Mouse (Mus musculus) kidney, adult 11 months (tissue): Measurements from ENCODE around the gene Pdhb.

Source experiments
- DNase-seq: peaks from one replicate; pipeline ENCODE4 v3.0.0; 2022

The Pdhb gene

DNA sequence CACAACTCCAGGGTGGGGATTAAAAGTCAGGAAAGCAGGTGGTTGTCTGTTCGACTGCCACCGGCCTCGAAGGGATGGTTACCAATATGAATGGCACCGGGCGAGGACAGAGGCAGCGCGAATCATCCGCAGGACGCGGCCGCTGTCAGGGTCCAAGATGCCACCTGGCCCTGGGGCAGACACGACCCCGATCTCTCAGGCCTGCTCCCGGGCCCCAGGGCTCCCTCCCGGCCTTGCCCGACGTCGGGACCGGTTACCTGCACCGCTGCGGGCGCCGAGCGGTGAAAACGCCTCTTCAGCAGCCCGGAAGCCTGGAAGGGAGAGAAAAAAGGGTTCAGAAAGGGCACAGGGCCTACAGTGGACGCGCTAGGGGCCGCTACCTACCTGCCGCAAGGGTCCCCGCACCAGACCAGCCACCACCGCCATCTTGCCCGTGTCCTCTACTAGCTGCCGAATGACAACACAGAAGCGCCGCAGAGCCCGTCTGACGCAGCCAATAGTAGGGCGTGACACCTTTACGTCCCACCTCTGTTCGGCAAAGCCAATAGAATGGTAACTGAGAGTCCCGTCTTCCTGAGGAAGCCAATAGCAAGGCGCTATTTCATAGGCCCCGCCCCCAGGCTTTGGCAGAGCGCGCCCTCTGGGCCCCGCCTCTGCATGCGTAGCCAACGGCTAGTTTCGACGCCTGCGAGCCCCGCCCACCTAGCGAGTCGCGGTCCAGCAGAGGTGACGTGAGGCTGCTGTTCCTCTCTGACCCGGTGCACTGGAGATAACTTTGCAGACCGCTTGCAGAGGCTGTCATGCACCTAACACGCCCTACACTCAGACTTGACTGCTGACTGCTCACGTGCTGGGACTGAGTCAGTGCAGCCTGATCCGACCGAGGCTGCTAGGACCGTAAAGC is at the start of gene Pdhb:
TSS of gene Pdhb (minus strand) at position 519 of the 904 bp plus-strand sequence.
- DNase-seq, result peak; percentile 100

DNA sequence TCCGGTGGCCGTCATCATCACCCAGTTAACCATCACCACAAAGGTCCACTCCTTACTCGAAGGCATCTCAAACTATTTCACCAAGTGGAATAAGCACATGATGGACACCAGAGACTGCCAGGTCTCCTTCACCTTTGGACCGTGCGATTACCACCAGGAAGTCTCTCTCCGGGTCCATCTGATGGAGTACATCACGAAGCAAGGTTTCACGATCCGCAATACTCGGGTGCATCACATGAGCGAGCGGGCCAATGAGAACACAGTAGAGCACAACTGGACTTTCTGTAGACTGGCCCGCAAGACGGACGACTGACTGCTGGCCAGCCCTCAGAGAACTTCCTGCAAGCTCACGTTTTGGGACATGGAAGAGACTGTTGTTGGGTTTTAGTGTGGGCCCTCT is 49.7 kb upstream of the Pdhb start:
- peak; percentile 88 for DNase-seq

DNA sequence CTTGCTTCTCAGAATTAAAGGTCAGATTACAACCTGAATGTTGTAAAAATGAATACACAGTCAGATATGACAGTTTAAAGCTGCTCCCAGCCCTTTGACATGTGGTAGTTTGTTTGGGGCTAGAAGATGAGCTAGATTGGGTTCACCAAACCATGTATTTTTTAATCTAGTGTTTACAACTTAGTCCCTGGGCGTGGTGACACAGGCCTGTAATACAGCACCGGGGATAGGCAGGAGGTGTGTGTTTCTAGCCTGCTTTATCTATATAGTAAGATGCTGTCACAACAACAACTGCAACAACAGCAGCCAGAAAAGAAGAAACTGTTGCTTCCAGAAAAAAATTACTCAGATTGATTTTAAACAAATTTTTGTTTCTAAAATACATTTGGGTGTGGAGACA is 48.1 kb upstream of the Pdhb start:
- DNase-seq, result no peak

DNA sequence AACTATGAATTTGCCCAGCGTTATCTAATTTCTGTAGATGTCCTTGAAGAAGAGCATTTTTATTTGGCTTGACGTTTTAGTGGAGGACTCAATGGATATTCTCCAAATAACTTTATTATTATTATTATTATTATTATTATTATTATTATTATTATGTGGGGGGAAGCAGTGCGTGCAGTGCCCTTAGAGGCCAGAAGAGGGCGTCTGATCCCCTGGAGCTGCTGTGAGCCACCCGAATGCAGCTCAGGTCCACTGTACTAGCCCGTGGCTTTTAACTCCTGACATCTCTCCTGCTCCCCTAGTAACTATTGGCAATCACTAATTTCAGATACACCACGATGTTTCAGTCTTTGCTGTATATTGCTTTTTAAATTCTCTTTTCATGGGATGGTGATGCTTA is 47.5 kb upstream of the Pdhb start:
- DNase-seq, result no peak

DNA sequence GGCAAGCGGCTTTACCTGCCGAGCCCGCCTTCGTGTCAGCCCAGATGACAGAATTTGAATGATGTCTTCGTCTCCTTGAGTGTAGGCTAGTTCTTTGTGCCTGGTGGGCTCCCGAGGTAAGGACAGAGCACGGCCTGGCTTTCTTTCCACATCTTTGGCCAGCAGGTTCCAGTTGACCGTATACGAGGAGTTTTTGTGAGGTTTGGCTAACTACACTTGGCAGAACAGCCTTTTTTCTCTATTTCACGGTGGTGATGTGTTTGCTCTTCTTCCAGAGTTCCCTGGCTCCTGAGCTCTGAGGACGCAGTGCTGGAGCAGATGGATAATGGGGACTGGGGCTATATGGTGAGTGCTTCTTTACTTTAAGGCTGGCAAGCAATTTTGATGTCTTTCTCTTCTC is 47.1 kb upstream of the Pdhb start:
- no peak for DNase-seq

DNA sequence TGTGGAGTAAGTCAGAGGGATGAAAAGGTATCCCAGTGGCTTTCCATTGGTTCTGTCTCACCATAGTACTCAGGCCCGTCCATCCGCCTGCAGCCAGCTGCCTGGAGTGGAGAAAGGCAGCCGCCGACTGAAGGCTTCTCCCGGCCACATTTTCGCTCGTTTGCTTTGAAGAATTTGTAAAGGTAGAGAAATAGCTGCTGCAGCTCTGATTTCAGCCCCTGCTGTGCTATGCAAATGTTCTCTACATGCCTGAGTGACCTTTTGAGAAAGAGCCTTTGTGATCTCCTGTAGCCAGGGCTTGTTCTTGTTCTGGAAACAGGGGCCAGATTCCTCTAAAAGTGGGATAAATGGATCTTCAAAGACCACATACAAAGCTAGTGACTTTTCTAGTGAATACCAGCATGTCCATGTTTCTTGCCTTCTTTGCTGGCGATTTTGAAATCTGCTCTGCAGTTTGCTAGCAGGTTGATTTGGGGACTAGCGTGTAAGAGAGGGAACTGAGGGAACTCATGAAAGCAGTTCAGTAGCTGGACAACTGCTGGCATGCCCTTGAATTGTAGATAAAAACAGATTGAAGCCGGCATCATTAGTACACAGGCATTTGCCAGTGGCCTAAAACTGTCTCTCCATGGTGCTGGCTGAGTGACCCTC is 46.0 kb upstream of the Pdhb start:
- DNase-seq, result peak; percentile 21

DNA sequence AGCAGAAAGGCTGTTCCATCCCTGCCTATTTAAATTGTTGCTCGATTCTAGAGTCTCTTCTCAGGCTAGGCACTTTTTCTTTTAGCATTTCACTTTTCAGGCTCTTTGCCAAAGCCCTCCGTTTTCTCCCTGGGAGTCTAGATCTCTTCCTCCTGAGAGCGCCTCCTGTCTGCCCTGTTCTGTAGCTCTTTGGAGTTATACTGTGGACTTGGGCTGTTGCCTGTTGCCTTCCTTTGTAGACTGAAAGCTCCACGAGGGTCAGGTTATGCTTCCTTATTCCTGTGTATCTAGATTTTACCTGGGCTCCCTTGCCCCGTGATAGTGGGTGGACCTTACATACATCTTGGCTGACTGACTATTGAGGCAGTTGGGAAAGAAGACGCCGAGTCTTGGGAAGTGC is 45.4 kb upstream of the Pdhb start:
- DNase-seq, result peak; percentile 9

DNA sequence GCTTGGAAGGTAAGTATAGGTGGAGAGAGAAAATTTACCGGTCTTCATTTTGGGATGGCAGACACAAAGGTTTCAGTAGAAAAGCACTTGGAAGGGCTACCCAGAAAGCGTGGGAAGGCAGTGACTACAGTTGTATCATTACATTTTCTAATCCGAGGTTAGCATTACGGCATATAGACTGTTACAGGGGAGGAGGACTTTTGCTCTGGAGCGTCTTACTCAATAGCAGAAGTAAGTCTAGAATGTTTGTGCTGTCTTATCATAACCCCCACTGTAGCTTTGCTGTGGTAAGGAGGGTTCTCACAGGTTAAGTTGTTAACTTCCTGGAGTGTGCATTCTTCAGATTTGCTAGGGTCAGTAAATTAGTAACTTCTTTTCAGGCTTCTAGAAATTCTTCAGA is 43.3 kb upstream of the Pdhb start:
- no peak for DNase-seq

DNA sequence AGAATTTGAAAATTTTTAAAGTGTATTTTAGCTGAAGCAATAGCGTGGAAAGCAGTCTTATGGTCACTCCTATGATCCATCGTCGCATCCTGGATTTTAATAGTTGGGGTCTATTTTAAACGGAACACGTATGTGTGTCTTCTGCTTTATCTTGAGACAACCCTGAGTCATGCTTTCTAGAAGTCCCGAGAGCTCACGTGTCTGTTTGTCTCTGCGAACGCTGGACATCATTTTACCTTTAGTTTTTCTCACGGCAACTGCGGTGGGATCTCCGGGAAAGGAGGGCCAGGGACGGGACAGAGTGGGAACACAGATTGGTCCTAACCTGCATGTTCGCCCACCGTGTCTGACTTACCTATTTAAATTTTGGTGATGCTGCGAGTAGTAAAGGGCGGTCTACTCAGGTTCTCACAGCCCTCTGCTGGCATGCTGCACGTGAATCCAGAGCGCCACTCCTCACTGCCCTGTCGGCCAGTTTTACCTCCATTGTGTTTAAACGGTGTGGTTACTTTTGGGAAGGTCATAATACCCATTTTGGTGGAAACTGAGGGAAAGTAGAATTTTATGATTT is 42.5 kb upstream of the Pdhb start:
- peak; percentile 40 for DNase-seq

DNA sequence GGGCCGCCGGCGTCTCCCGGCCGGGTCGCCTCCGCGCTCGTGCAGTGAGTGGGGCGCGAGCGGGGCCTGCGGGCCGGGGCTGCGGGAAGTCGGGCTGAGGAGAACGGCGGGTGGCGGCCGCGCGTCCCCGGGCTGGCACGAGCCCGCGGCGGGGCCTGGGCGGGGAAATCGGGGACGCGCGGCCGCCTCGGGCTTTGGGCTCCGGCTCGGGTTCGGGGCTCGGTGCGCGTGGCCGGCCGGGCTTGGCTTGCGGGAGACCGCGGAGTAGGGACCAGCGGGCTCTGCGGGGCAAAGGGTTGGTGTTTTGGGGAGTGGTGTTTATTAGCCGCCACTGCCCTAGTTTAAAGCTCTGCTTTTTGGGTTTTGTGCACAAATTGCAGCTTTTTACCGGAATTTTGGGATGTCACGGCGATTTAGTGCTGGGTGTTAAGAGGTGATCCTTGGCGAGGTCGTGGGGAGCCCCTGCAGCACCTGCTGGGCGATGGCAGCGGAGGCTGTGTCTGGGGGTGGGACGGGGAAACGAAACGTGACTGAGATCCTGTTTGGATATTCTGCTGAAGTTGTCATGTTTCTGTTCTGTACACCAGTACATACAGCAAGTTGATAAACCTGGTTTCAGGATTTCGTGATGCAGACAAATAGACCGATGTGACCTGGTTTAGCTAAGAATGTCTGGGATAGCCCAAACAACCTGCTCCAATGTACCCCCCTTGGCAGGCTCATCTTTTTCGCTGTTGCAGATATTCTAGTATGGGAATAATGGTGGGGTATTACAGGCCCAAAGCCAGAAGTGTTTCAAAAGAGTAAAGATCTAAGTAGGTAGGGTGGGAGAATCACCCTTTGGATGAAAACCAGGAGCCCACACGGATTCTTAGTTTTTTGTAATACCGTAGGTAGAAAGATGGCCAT is 41.7 kb upstream of the Pdhb start:
- peak; percentile 17 for DNase-seq

DNA sequence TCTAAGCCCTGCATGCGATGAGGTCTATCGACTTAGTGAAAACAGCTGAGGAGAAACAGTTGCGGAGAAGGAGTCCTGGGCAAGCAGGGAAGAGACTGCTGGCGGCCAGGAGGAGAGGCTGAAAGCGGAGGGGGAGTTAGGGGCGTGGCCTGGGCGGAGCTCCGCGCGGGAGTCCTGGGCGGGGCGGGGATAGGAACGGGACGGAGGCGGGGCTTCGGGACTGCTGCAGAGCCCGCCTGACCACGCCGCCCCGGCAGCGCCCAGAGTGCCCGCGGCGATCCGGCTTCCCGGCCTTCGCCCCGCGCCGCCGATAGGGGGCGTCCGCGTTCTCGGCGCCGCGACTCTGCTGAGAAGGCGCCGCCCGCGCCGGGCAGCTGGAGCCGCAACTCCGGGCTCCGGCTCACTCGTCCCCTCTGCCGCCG is 41.0 kb upstream of the Pdhb start, which contains the start of gene Kctd6:
TSS of gene Kctd6 (plus strand) at position 338 of the 422 bp plus-strand sequence.
- peak; percentile 97 for DNase-seq

DNA sequence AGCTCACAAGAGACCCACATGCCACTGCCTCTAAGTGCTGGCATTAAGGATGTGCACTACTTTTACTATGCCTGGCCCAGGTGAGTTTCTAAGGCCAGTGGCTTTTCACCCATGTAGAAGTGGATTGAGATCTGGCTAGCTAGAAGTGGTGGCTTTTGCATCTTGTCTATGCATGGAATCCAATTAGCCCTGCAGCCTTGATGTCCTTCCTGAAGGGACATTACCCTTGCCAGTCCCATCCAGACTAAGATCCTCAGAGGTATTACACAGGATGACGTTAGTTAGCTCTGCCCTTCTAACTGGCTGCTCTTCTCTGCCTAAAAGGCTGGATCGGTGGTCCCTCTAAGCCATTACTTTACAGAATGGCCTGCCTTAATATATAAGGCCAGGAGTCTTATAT is 40.2 kb upstream of the Pdhb start:
- DNase-seq, result no peak

DNA sequence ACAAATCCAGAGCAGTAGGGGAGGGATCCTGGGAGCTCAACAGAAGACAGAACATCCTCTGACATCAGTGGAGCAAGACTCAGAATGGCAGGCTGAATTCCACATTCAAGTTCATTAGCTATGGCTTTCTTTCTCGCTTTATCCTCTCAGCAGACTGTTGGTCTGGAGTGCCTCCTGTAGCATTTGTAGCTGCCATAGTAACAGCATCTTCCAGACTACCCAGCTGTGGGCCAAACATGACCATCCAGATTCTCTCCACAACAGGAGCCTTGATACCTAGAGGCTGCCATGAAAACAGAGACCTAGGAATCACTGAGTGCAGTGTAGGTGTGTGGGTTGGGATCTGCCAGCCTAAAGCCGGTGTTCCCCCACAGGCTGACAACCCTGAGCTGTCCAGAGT is 37.1 kb upstream of the Pdhb start:
- DNase-seq, result no peak

DNA sequence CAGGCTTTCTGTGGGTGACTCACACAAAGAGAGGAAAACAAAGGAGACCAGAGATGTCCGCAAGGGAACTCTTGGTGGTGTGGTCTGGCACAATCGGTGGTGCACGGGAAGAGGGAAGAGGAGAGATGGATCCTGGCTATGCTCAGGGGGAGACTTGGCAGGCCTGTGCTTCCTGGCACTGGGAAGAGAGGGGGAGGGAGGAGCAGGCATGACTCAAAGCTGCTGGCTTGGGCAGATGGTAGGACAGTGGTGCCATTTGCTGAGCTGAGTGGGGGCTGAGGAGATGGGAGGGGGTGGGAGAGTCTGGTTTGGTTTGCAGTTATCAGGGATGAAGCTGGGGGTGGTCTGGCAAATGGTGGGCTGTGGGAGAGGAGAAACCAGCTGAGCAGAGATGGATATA is 36.1 kb upstream of the Pdhb start:
- DNase-seq, result no peak

DNA sequence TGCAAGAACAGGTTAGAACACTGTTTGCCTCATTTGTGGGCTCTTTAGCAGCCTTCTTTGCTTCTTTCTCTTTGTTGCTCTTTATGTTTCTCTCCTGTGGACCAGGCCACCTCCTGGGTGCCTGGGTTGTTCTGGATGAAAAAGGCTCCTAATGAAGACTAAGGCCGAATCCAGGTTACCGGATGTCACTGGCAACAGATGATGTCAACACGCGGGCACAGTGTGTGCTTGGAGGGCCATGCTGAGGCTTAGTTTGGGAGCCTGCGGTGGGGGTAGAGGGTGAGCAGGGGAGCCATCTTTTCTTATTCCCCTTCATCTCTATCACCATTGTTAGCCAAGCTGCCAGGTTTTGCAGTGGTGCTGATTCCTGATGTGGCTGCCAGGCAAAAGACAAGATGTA is 34.7 kb upstream of the Pdhb start:
- DNase-seq, result no peak

DNA sequence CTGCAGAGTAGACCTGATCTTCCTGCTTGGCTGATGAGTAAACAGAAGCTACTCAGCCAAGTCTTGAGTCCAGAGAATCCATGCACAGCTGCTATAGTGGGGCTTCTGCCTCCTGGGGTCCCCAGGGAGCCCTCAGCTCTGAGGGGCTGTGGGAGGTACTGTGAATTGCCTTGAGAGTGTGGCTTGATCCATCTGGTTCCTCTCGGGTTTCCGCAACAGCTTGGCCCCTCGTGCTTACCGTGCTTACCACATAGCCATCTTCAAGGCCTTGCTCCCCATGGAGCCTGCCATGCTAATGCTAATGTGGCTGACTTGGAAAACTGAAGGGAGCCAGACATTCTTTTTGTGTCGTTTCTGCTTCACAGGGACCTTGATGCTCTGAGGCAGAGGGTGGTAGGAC is 34.3 kb upstream of the Pdhb start:
- no peak for DNase-seq

DNA sequence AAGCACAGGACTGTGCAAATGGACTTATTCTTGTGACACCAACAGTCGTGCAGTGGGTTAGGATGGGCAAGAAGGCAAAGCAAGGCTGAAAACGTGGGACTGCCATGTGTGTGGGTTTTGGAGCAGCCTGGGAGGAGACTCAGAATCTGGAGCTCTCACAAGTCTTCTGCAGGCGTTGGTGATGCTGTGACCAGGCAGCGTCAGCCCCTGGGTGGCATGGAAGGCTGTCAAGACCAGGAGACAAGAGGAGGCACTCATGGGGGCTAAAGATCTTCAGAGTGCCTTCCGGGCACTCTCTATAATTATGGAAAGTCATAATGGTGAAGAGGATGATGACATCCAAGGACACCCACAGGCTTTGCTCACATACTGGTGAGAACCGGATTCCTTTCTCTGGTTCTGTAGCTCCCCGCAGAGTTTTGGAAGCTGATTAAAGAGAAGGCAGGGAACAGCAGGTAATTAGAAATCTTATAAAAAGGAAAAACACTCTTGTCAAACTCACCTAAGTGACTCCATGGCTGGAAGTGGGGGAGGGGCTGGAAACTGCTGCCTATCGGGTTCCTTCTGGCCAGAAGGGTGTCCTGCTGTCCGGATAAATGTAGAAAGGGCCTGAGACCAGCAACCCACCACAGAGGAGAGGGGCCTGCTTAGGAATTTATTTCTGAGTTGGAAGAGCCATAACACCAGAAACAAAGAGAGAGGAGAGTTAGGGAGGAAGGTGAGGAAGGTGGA is 33.5 kb upstream of the Pdhb start:
- DNase-seq, result no peak

DNA sequence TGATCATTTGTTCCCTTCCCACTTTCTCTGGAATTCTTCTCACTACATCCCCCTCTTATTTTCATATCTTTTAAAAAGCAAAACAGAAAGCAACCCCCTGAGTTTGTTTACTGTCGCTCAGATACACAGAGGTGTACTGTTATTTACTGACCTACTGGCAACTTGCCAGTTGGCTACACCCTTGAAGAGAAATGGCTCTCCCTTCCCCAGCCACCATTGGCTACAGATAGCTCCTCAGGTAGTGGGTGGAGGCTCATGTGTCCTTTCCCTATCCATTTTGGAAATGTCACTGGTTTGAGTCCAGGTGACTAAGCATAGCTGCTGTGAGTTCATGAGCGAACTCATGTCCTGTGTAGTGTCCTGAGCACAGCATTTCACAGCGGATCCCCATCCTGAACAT is 28.9 kb upstream of the Pdhb start:
- no peak for DNase-seq

DNA sequence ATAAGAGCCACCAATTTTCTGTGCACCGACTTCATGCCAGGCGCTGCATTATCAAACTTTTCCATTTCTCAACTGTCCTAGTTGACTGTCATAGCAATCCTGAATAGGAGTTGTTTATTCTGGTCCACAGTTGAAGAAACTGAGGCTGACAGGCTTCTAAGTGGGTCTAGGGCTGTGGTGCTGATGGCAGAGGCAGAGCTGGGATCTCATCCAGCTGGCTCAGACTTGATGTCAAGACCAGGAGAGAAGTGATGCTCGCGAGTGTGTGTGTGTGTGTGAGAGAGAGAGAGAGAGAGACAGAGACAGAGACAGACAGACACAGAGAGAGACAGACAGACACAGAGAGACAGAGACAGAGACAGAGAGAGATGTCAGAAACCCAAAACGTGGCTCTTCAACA is 27.9 kb upstream of the Pdhb start:
- DNase-seq, result no peak

DNA sequence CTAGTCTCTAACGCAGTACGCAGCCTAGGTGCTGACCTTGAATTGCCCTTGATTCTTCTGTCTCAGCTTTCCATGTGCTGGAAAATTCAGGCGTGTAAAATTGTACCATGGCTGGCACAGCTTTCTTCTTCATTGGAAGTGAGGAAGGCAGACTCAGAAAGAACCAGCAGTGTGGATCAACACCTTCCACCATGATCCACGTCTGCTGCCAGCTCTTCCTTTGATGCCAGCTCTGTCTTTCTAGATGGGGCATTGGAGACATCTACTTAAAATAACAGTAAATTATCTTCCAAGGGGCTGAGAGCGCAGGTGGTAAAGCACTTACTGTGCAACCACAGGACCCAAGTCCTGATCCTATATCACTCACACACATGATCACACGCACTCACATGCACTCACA is 19.9 kb upstream of the Pdhb start:
- DNase-seq, result no peak

DNA sequence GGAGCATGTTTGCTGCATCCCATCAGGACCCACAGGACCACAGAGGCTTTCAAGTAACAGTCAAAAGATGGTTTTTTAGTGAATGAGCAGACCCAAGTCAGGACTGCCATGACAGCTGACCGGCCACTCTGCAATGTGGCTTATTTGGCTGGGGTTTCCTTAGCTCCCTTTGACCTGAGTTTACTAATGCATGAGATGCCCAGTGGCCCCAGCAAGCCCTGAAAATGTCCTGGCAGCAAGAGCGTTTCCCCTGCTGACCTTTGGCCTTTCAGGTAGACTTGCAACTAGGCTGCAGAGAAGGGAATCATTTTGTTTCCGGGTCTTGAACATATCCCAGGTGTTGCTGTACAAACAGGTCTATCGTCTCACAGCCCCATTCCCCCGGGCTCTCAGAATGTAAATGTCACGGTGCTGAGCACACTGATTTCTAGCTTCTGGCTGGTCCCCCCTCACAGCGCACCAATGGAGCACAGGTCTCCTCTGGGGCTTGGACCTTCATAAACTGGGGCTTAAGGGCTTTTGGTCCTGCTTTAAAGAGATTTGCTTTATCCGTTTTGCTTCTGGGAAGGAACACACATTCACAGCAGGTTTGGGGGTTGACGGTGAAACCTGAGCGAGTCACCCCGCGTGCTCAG is 18.6 kb upstream of the Pdhb start:
- no peak for DNase-seq

DNA sequence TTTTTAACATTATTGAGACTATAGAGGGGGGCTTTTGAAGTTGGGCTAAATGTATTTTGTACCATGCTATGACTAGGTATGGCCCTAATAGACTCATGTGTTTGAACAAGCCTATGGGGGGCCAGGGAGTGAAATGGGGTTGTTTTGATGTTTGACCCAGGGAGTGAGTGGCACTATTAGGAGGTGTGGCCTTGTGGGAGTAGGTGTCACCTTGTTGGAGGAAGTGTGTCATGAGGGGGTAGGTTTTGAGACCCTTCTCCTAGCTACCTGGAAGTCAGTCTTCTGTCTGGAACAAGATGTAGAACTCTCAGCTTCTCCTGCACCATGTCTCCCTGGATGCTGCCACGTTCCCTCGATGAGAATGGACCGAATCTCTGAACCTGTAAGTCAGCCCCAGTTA is 17.7 kb upstream of the Pdhb start:
- DNase-seq, result no peak
